Mouse (Mus musculus) kidney, embryonic 15.5 days (tissue): ENCODE results near the gene Fip1l1. TPM values are rescaled to one million over a fixed set of nuclear protein-coding genes. Genes with fewer than 3 reads are reported as not detected.

Source experiments
- ATAC-seq: fragments of 200-750 bp; cut with Nextera tagmentation; replicated peaks from 2 replicates; pipeline ENCODE4 v1.8.0; 2017; ENCODE audit warnings: moderate TSS enrichment; ENCODE audit not compliant: low FRiP score
- H3K27ac ChIP-seq: fragments of 300-500 bp; sonication (generic); 2 replicates; pipeline ENCODE4 v1.5.1; 2015; ENCODE audit warnings: mild to moderate bottlenecking, inconsistent platforms
- H3K27me3 ChIP-seq: fragments of 300-500 bp; sonication (generic); 2 replicates; pipeline ENCODE4 v1.6.1; 2015; ENCODE audit warnings: inconsistent platforms
- H3K36me3 ChIP-seq: fragments of 300-500 bp; sonication (generic); 2 replicates; pipeline ENCODE4 v1.6.1; 2015; ENCODE audit warnings: inconsistent platforms
- H3K4me1 ChIP-seq: fragments of 300-500 bp; sonication (generic); 2 replicates; pipeline ENCODE4 v1.6.1; 2015; ENCODE audit warnings: inconsistent platforms
- H3K4me2 ChIP-seq: fragments of 300-500 bp; sonication (generic); 2 replicates; pipeline ENCODE4 v1.6.1; 2015; ENCODE audit warnings: moderate library complexity, mild to moderate bottlenecking, inconsistent platforms
- H3K4me3 ChIP-seq: fragments of 300-500 bp; sonication (generic); replicated peaks from 2 replicates; pipeline ENCODE4 v1.5.1; 2015; ENCODE audit warnings: mild to moderate bottlenecking, inconsistent platforms
- H3K9ac ChIP-seq: fragments of 300-500 bp; sonication (generic); 2 replicates; pipeline ENCODE4 v1.6.1; 2015; ENCODE audit warnings: mild to moderate bottlenecking, inconsistent platforms
- H3K9me3 ChIP-seq: fragments of 300-500 bp; sonication (generic); replicated peaks from 2 replicates; pipeline ENCODE4 v1.6.1; 2016; ENCODE audit warnings: inconsistent platforms
- WGBS: fragments of 180-500 bp; shearing (Covaris S2); methylation state at CpG from one replicate; pipeline ENCODE4 v1.1.7; 2015; ENCODE audit warnings: mixed read lengths; 5-methylcytosine and 5-hydroxymethylcytosine counted together
- polyA plus RNA-seq: library from polyadenylated mRNA; unstranded; fragments of >200 nt; fragmentation: Nextera tagmentation; extraction: Ambion mirVana; gene quantifications from 2 replicates; pipeline ENCODE4 v1.2.1, GENCODE M21; 2015

Gene Fip1l1
- polyA plus RNA-seq, 1 experiment from 2014 or later = 104 TPM

DNA sequence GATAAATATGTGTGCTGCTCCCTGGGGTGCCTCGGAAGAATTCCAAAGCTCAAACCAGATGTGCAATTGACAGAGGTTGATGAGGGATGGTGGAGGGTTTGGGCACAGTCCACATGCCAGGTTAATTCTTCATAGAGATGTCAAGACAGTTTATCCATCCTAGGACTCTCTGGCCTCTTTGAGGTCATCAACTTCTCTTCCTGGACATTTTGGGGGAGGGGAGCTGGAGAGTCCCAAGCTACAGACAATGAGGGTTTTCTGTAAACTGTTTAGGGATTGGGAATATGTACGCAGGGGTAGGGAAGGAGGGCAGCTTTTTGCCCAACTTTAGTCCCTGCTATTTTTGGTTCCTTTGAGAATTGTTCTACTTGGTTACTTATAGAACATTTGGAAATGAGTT lies 107.0 kb downstream of the Fip1l1 start:
- WGBS = 91% methylated on average over 2 of the region's 2 CpGs
- Histone ChIP-seq H3K9me3 (no peaks in the 10 kb centered on the region), H3K27me3 (no peaks in the 10 kb centered on the region), H3K27ac (no peak overlapping the region), H3K4me2 (no peak overlapping the region), H3K4me1 (no peaks in the 10 kb centered on the region; the same call in none of the 2 replicates), H3K36me3 (no peaks in the 10 kb centered on the region), H3K9ac (no peak overlapping the region), H3K4me3 (no peak overlapping the region)
- no peak for ATAC-seq

- Histone ChIP-seq H3K9ac (no peak overlapping the region), H3K27me3 (no peaks in the 10 kb centered on the region), H3K4me3 (no peak overlapping the region), H3K4me2 (no peak overlapping the region), H3K9me3 (no peaks in the 10 kb centered on the region), H3K36me3 (no peaks in the 10 kb centered on the region), H3K4me1 (no peaks in the 10 kb centered on the region), H3K27ac (no peak overlapping the region)
- 43% methylated on average over 5 of the region's 6 CpGs for WGBS
- no peak; the same call in 1 of the 2 replicates for ATAC-seq
Observed at GRCm38 (mm10) chr5:74647584-74647984, 112.3 kb downstream of the Fip1l1 start.

GRCm38 (mm10) chr5:74648216-74648615 lies 113.0 kb downstream of the Fip1l1 start:
- no peaks in the 10 kb centered on the region for H3K4me1 ChIP-seq
- no peak overlapping the region for H3K4me3 ChIP-seq
- H3K9me3 ChIP-seq = no peaks in the 10 kb centered on the region
- 84% methylated on average over 9 of the region's 9 CpGs for WGBS
- no peak overlapping the region for H3K4me2 ChIP-seq
- no peak overlapping the region for H3K9ac ChIP-seq
- no peak overlapping the region for H3K27ac ChIP-seq
- ATAC-seq = no peak
- H3K27me3 ChIP-seq = no peaks in the 10 kb centered on the region
- H3K36me3 ChIP-seq = no peaks in the 10 kb centered on the region

Other genes starting within 250 kb of the Fip1l1 start
- 17.7 and 18.3 TPM in 2 replicates for gene Scfd2, start 3.7 kb upstream of the Fip1l1 start, polyA plus RNA-seq
- 1.7 and 2.0 TPM in 2 replicates for gene Lnx1, start 167.5 kb downstream of the Fip1l1 start, polyA plus RNA-seq